ENCODE assay signal across 35 mouse cellular contexts in the genomic region with DNA sequence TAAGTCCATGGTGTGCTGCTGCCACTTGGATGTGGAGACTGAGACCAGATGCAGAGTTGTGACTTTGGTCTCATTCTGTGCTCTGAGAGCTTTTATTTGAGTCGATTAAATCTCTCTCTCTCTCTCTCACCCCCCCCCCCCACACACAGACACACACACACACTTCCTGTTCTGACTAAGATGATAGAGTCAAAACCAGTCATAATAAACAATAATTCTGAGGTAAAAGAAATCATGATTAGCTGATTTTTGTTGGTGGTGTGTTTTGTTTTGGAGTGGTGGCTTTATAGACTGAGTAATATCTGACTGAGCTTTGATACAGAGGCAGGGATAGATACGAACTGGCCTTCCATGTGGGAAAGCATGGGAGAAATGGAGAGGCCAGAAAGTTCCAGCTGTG.
"Had no signal": no experiment of that assay in that cellular context is flagged by ENCODE, and none has a peak within 500 bp of the region (broad histone marks: within the 10 kb centered on the region; RNA-seq: fewer than 3 reads in every experiment).

No protein-coding gene starts in this region.

- H3K27me3 ChIP-seq: heart, embryonic 12.5 days; heart, embryonic 13.5 days; heart, embryonic 15.5 days; hindbrain, embryonic 12.5 days; hindbrain, embryonic 13.5 days; hindbrain, embryonic 15.5 days; intestine, embryonic 15.5 days; kidney, embryonic 15.5 days had no signal

- H3K27ac ChIP-seq: heart, embryonic 10.5 days; heart, embryonic 13.5 days; heart, embryonic 15.5 days; hindbrain, embryonic 10.5 days; hindbrain, embryonic 12.5 days; hindbrain, embryonic 13.5 days; hindbrain, embryonic 14.5 days; hindbrain, embryonic 15.5 days; hindbrain, postnatal 0 days; intestine, embryonic 15.5 days; kidney, embryonic 15.5 days; kidney, postnatal 0 days; layer of hippocampus, adult 2 months; left cerebral cortex, adult 2 months had no signal

- H3K4me1 ChIP-seq: intestine, embryonic 15.5 days had no signal

- H3K4me2 ChIP-seq: heart, embryonic 11.5 days; heart, embryonic 12.5 days; heart, embryonic 13.5 days; heart, embryonic 15.5 days; hindbrain, embryonic 12.5 days; hindbrain, embryonic 13.5 days; hindbrain, embryonic 14.5 days; hindbrain, embryonic 15.5 days; intestine, embryonic 15.5 days; kidney, embryonic 15.5 days had no signal

- H3K9ac ChIP-seq: heart, embryonic 12.5 days; heart, embryonic 13.5 days; heart, embryonic 15.5 days; hindbrain, embryonic 12.5 days; hindbrain, embryonic 13.5 days; hindbrain, embryonic 14.5 days; hindbrain, embryonic 15.5 days; intestine, embryonic 15.5 days; kidney, embryonic 15.5 days had no signal

- H3K9me3 ChIP-seq: heart, embryonic 10.5 days; heart, embryonic 12.5 days; heart, embryonic 13.5 days; heart, embryonic 15.5 days; hindbrain, embryonic 10.5 days; hindbrain, embryonic 12.5 days; hindbrain, embryonic 13.5 days; hindbrain, embryonic 15.5 days; intestine, embryonic 15.5 days; kidney, embryonic 15.5 days had no signal

- H3K4me3 ChIP-seq: heart, embryonic 10.5 days; heart, embryonic 12.5 days; heart, embryonic 13.5 days; heart, embryonic 15.5 days; hindbrain, embryonic 10.5 days; hindbrain, embryonic 12.5 days; hindbrain, embryonic 13.5 days; hindbrain, embryonic 15.5 days; intestine, embryonic 15.5 days; kidney, embryonic 15.5 days; layer of hippocampus, adult 2 months; left cerebral cortex, adult 2 months had no signal

- ATAC-seq: hindbrain, embryonic 16.5 days; hindbrain, postnatal 0 days; intestine, embryonic 15.5 days; intestine, embryonic 16.5 days; intestine, postnatal 0 days had no signal

- DNase-seq: heart, postnatal 10 days; heart, postnatal 14 days; heart, postnatal 36 days; heart, postnatal 4 days; kidney, adult 11 months; kidney, adult 18-20 months; kidney, adult 2 months; kidney, adult 8-10 months; kidney, adult 9 months; kidney, postnatal 10 days; kidney, postnatal 14 days; kidney, postnatal 25 days; kidney, postnatal 36 days; kidney, postnatal 4 days; layer of hippocampus, adult 9-11 months; layer of hippocampus, postnatal 36 days had no signal

- H3K36me3 ChIP-seq: heart, embryonic 10.5 days; heart, embryonic 15.5 days; hindbrain, embryonic 10.5 days; hindbrain, embryonic 12.5 days; hindbrain, embryonic 13.5 days; hindbrain, embryonic 15.5 days; intestine, embryonic 15.5 days; kidney, embryonic 15.5 days had no signal
